Mouse (Mus musculus): ENCODE measurements around the gene Cfb. TPM values are rescaled to one million over a fixed set of nuclear protein-coding genes. Genes with fewer than 3 reads are reported as not detected.
A peak's percentile ranks its signal among the peaks of the same experiment; 100 is the strongest.

Cfb gene
- polyA plus RNA-seq, 1 experiment from 2014 or later: 21.1 TPM

DNA sequence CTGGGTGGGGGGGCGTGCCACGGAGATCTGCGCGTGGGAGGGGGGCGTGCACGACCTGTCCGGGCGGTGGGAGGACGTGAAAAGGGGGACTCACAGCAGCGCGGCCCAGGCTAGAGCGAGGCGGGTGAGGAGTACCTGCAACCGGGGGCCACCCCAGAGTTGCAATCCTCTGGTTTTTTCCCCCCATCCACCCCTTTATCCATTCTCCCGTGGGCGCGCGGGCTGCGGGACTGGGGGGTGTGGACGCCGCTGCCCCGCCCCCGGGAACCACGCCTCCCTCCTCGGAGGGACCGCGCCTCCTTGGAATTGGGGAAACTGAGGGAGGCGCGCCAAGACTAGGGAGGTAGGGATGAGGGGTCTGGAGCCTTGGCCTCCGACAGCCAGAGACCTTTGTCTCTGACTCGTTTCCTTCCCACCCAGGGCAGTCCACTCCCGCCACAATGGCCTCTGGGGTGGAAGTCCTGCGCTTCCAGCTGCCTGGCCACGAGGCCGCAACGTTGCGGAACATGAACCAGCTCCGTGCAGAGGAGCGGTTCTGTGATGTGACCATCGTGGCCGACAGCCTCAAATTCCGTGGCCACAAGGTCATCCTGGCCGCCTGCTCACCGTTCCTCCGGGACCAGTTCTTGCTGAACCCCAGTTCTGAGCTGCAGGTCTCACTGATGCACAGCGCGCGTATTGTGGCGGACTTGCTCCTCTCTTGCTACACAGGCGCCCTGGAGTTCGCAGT, 32.6 kb upstream of the Cfb start:
- ATAC-seq (replicated peaks; ENCODE audit: low FRiP score, low read depth): peak; percentile 12
- no peaks in the 10 kb centered on the region for H3K27me3 ChIP-seq (ENCODE audit: insufficient read depth, low read length)
- no peaks in the 10 kb centered on the region for H3K9me3 ChIP-seq (replicated peaks; ENCODE audit: low read length)
- peak; percentile 54 for DNase-seq (ENCODE audit: low spot score)
- 0 out of 2 replicates have a peak, but pooled peaks cover 5% of the 10 kb centered on the region for H3K36me3 ChIP-seq (ENCODE audit: insufficient read depth, low read length)
- peak overlapping the region; percentile 88 for H3K4me3 ChIP-seq (replicated peaks; ENCODE audit: low read depth, low read length)
- H3K9ac ChIP-seq (ENCODE audit: low read depth, low read length): peak overlapping the region; percentile 84
- TF ChIP-seq CTCF (IDR thresholded peaks at IDR 0.05; ENCODE audit: low read depth): no peak
- peak overlapping the region; percentile 93 for H3K27ac ChIP-seq
- WGBS: 6% methylated on average over 46 of the region's 51 CpGs
- peak overlapping the region; percentile 99 for H3K4me2 ChIP-seq (ENCODE audit: low read length)
- peaks cover 14% of the 10 kb centered on the region for H3K4me1 ChIP-seq (replicated peaks; ENCODE audit: insufficient read depth, low read length)

DNA sequence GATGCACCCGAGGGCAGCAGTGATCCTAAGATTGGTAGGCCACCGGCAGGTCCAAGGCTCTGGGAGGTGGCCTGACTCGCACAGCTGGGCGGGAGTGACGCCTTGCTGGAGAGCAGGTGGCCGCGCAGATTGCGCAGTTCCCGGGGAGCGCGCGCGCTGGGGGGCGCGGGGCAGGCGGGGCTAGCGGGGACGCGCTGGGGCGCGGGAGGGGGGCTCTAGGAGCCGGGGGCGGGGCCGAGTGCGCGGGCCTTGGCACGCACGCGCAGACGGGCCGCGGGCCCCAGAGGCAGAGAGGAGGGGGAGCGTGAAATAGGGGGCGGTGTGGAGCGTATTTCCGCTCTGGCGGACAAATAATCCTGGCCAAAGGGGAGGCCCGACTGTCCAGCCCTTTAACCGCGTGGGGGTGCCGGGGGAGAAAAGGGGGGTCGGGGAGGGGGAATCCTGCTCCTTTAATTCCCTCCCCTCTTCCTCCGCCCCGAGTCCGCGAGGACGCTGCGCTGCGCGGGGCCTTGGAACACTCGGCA, 31.8 kb upstream of the Cfb start:
- peak overlapping the region; percentile 84 for H3K9ac ChIP-seq (ENCODE audit: low read depth, low read length)
- under 1% methylated on average over 34 of the region's 51 CpGs for WGBS
- H3K36me3 ChIP-seq (ENCODE audit: insufficient read depth, low read length): 0 out of 2 replicates have a peak, but pooled peaks cover 5% of the 10 kb centered on the region
- H3K27me3 ChIP-seq (ENCODE audit: insufficient read depth, low read length): no peaks in the 10 kb centered on the region
- peak overlapping the region; percentile 88 for H3K4me3 ChIP-seq (replicated peaks; ENCODE audit: low read depth, low read length)
- no peaks in the 10 kb centered on the region for H3K9me3 ChIP-seq (replicated peaks; ENCODE audit: low read length)
- peak overlapping the region; percentile 93 for H3K27ac ChIP-seq
- ATAC-seq (replicated peaks; ENCODE audit: low FRiP score, low read depth) (peak; percentile 87), DNase-seq (ENCODE audit: low spot score) (peak; percentile 97)
- H3K4me2 ChIP-seq (ENCODE audit: low read length): peak overlapping the region; percentile 99
- peaks cover 14% of the 10 kb centered on the region for H3K4me1 ChIP-seq (replicated peaks; ENCODE audit: insufficient read depth, low read length)
- TF ChIP-seq CTCF (IDR thresholded peaks at IDR 0.05; ENCODE audit: low read depth): peak; percentile 34; the same call in 1 of the 2 replicates

DNA sequence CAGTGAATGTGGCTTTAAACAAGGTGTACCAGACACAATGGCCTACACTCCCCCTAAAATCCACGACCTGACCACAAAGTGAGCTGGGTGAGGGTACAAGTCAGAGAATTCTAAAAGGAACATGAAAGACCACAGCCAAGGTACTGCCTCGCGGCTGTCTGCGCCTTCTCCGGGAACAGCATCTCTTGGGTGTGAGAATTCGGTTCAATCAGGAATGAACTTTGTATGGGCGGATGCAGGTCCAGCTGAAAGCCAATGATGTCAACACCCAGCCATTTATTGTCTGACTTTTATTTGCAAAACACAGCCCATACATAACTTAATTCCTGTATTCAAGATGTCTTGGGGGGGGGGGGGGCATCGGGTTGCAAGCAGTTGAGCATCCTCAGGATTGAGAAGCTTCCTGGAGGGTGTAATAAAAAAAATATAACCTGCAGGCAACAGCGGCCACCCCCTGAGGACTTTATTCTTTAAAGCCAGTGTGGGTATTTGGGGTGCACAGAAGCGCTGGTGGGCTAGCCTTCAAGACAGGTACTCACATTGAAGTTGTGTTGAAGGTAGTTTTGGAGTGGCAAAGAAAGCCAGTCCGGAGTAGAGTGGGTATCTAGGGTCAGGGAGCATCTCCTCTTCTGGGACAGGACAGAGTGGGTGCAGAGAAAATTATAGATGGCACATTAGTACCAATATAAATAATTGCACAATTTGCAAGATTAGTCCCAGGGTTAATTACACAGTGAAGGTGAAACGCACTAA, 30.9 kb upstream of the Cfb start:
- Histone ChIP-seq H3K4me3 (replicated peaks; ENCODE audit: low read depth, low read length) (peak overlapping the region; percentile 88), H3K4me2 (ENCODE audit: low read length) (peak overlapping the region; percentile 99), H3K9ac (ENCODE audit: low read depth, low read length) (peak overlapping the region; percentile 84; the same call in 1 of the 2 replicates), H3K36me3 (ENCODE audit: insufficient read depth, low read length) (0 out of 2 replicates have a peak, but pooled peaks cover 5% of the 10 kb centered on the region), H3K9me3 (replicated peaks; ENCODE audit: low read length) (no peaks in the 10 kb centered on the region), H3K27me3 (ENCODE audit: insufficient read depth, low read length) (no peaks in the 10 kb centered on the region), H3K27ac (peak overlapping the region; percentile 93), H3K4me1 (replicated peaks; ENCODE audit: insufficient read depth, low read length) (peaks cover 14% of the 10 kb centered on the region)
- DNase-seq (ENCODE audit: low spot score) (no peak), ATAC-seq (replicated peaks; ENCODE audit: low FRiP score, low read depth) (no peak)
- 75% methylated on average over 12 of the region's 12 CpGs for WGBS
- TF ChIP-seq CTCF (IDR thresholded peaks at IDR 0.05; ENCODE audit: low read depth): no peak

DNA sequence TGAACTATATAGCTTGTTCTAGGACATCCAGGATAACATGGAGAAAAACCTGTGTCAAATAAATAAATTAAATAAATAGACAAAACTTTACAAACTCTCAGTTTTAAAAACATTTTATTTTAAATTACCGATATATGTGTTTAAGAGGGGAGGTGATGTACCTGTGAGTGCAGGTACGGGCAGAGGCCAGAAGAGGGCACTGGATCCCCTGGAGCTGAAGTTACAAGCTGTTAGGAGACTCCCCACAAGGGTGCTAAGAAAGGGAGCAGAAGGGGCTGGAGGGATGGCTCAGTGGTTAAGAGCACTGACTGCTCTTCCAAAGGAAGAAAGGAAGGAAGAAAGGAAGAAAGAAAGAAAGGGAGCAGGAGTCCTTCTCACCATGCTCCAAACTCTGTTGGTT, 29.1 kb upstream of the Cfb start:
- H3K4me2 ChIP-seq (ENCODE audit: low read length): no peak overlapping the region
- peak; percentile 21; the same call in 1 of the 2 replicates for TF ChIP-seq CTCF (IDR thresholded peaks at IDR 0.05; ENCODE audit: low read depth)
- no peak overlapping the region for H3K4me3 ChIP-seq (replicated peaks; ENCODE audit: low read depth, low read length)
- no peaks in the 10 kb centered on the region for H3K27me3 ChIP-seq (ENCODE audit: insufficient read depth, low read length)
- no peak overlapping the region for H3K27ac ChIP-seq
- ATAC-seq (replicated peaks; ENCODE audit: low FRiP score, low read depth): no peak
- 94% methylated on average over 2 of the region's 2 CpGs for WGBS
- no peak overlapping the region for H3K9ac ChIP-seq (ENCODE audit: low read depth, low read length)
- H3K36me3 ChIP-seq (ENCODE audit: insufficient read depth, low read length): 0 out of 2 replicates have a peak, but pooled peaks cover 3% of the 10 kb centered on the region
- H3K9me3 ChIP-seq (replicated peaks; ENCODE audit: low read length): no peaks in the 10 kb centered on the region
- DNase-seq (ENCODE audit: low spot score): no peak
- H3K4me1 ChIP-seq (replicated peaks; ENCODE audit: insufficient read depth, low read length): peaks cover 9% of the 10 kb centered on the region; the same call in 1 of the 2 replicates

DNA sequence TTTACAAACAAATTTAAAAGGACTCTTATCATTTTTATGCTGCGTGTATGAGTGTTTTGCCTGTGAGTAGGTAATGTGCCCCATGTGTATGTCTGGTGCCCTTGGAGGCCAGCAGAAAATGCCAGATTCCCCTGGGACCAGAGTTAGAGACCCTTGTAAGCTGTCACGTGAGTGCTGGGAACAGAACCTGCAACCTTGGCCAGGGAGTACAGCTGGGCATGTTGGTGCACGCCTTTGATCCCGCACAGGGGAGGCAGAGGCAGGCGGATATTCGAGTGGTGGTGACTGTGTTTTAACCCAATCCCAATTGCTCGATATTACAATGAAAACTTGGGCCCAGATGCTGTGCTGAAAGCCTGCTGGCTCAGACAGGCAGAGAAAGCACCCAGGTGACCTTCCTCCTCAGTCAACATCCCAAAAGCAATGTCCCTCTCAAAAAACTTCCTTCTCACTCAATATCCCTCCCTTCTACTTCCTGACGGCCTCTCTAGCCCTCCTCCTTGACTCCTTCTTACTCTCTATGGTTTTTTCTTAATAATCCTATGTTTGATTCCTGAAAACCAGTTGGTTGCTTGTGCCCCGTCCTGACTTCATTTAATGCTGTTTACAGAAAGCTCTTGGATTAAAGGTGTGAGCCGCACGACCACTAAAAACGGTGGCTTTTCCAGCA, 27.9 kb upstream of the Cfb start:
- H3K27ac ChIP-seq: no peak overlapping the region
- H3K27me3 ChIP-seq (ENCODE audit: insufficient read depth, low read length): no peaks in the 10 kb centered on the region
- TF ChIP-seq CTCF (IDR thresholded peaks at IDR 0.05; ENCODE audit: low read depth): no peak
- no peak overlapping the region for H3K4me3 ChIP-seq (replicated peaks; ENCODE audit: low read depth, low read length)
- WGBS: 78% methylated on average over 12 of the region's 12 CpGs
- H3K9me3 ChIP-seq (replicated peaks; ENCODE audit: low read length): no peaks in the 10 kb centered on the region
- H3K36me3 ChIP-seq (ENCODE audit: insufficient read depth, low read length): no peaks in the 10 kb centered on the region
- ATAC-seq (replicated peaks; ENCODE audit: low FRiP score, low read depth) (no peak), DNase-seq (ENCODE audit: low spot score) (no peak)
- no peak overlapping the region for H3K4me2 ChIP-seq (ENCODE audit: low read length)
- H3K9ac ChIP-seq (ENCODE audit: low read depth, low read length): no peak overlapping the region
- H3K4me1 ChIP-seq (replicated peaks; ENCODE audit: insufficient read depth, low read length): peaks cover 6% of the 10 kb centered on the region; the same call in 1 of the 2 replicates

DNA sequence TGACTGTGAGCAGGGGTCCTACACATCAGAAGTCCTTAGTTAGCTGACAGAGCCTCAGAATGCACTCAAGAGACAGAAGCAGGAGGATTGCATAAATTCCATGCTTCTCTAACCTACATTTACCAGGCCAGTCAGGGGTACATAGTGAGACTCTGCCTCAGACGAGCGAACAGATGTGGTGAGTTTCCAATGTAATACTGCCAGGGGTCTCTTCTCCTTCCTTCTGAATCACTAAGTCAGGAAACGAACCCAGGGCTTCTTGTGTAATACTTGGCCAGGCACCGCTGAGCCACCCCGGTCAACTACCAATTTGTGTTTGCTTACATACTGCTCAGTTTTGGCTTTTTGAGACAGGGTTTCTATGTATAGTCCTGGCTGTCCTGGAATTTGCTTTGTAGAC, 25.6 kb upstream of the Cfb start:
- no peaks in the 10 kb centered on the region for H3K9me3 ChIP-seq (replicated peaks; ENCODE audit: low read length)
- no peaks in the 10 kb centered on the region for H3K36me3 ChIP-seq (ENCODE audit: insufficient read depth, low read length)
- WGBS: 79% methylated on average over 5 of the region's 5 CpGs
- H3K4me1 ChIP-seq (replicated peaks; ENCODE audit: insufficient read depth, low read length): no peaks in the 10 kb centered on the region
- no peak overlapping the region for H3K4me3 ChIP-seq (replicated peaks; ENCODE audit: low read depth, low read length)
- H3K9ac ChIP-seq (ENCODE audit: low read depth, low read length): no peak overlapping the region
- no peak for TF ChIP-seq CTCF (IDR thresholded peaks at IDR 0.05; ENCODE audit: low read depth)
- DNase-seq (ENCODE audit: low spot score): no peak
- no peak for ATAC-seq (replicated peaks; ENCODE audit: low FRiP score, low read depth)
- no peak overlapping the region for H3K4me2 ChIP-seq (ENCODE audit: low read length)
- H3K27ac ChIP-seq: no peak overlapping the region
- no peaks in the 10 kb centered on the region for H3K27me3 ChIP-seq (ENCODE audit: insufficient read depth, low read length)

Measured in kidney, postnatal 0 days (tissue).